Mouse (Mus musculus): Measurements from ENCODE around the gene Snip1.

- TF ChIP-seq CTCF (IDR thresholded peaks at IDR 0.05; ENCODE audit: control insufficient read depth, insufficient read depth, insufficient replicate concordance, low read depth, low read length) (no peak), POLR2A (IDR thresholded peaks at IDR 0.05; ENCODE audit: control insufficient read depth, low read depth, low read length) (no peak)
Observed at GRCm38 (mm10) chr4:125058033-125058432, 8.4 kb upstream of the Snip1 start.
